Mouse (Mus musculus) right cerebral cortex, adult 2 months (tissue): ENCODE results near the gene Mlycd.
A peak's percentile ranks its signal among the peaks of the same experiment; 100 is the strongest.
"Not testable (repeated sequence)": the region's sequence is repeated elsewhere in the genome, so short reads cannot be mapped to it uniquely, and the experiment has no call there.

Experiments used
- DNase-seq, 2 experiments: peaks; one replicate each; pipeline ENCODE4 v3.0.0; 2021 to 2022; ENCODE audit warnings: low spot score in 2 of 2

Gene Mlycd

GRCm38 (mm10) chr8:119394524-119395026 lies at the start of gene Mlycd:
Gene Mlycd, plus strand, starts transcription at chr8:119394878.
- DNase-seq: peak; percentile 89 to 93

GRCm38 (mm10) chr8:119345029-119345682 lies 49.5 kb upstream of the Mlycd start:
- DNase-seq: no peak

GRCm38 (mm10) chr8:119345683-119346075 lies 49.0 kb upstream of the Mlycd start:
- no peak for DNase-seq

- DNase-seq: no peak
Observed at GRCm38 (mm10) chr8:119351647-119352046, 43.0 kb upstream of the Mlycd start.

- no peak for DNase-seq
Observed at GRCm38 (mm10) chr8:119352977-119353658, 41.6 kb upstream of the Mlycd start.

GRCm38 (mm10) chr8:119353659-119354023 lies 41.0 kb upstream of the Mlycd start:
- DNase-seq: no peak

GRCm38 (mm10) chr8:119356631-119357030 lies 38.0 kb upstream of the Mlycd start:
- DNase-seq: not testable (repeated sequence)

GRCm38 (mm10) chr8:119358175-119358574 lies 36.5 kb upstream of the Mlycd start:
- DNase-seq: no peak

GRCm38 (mm10) chr8:119358836-119359235 lies 35.8 kb upstream of the Mlycd start:
- no peak for DNase-seq

GRCm38 (mm10) chr8:119360686-119361295 lies 33.9 kb upstream of the Mlycd start:
- DNase-seq: no peak

GRCm38 (mm10) chr8:119374716-119375115 lies 20.0 kb upstream of the Mlycd start:
- DNase-seq: not testable (repeated sequence)

GRCm38 (mm10) chr8:119378476-119378875 lies 16.2 kb upstream of the Mlycd start:
- DNase-seq: no peak

DNA sequence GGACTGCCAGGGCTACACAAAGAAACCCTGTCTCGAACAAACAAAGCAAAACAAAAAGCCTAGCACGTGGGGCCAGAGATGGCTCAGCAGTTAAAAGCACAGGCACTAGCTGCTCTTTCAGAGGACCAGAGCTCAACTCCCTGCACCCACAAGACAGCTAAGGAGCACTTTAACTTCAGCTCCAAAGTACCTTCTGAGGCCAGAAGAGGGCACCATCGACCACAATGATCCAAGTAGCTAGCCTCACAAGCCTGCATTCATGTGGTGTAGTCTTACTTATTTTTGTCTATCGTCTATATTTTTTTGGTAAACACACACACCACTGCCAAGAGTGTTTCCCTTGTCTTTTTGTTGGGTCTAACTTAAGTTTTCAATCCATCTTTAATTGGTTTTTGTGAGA lies 14.1 kb upstream of the Mlycd start:
- DNase-seq: no peak

- peak; percentile 87 to 88 for DNase-seq
Observed at GRCm38 (mm10) chr8:119384478-119384877, 10.2 kb upstream of the Mlycd start.

- DNase-seq: no peak
Observed at GRCm38 (mm10) chr8:119385854-119386253, 8.8 kb upstream of the Mlycd start.

DNA sequence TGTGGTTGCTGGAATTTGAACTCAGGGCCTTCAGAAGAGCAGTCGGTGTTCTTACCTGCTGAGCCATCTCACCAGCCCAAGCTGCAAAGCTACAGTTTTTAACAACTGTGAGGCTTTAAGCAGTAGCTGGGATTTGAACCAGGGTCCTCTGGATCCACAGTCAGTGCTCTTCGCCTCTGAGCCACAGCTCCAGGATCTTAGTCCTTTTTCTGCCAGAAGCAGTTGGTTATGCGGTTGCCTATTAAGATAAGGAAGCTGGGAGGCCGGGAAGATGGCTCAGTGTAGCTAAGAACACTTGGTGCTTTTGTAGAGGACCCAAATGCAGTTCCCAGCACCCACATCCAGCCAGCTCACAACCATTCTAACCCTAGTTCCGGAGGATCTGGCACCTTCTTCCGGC lies 7.7 kb upstream of the Mlycd start:
- no peak for DNase-seq

DNA sequence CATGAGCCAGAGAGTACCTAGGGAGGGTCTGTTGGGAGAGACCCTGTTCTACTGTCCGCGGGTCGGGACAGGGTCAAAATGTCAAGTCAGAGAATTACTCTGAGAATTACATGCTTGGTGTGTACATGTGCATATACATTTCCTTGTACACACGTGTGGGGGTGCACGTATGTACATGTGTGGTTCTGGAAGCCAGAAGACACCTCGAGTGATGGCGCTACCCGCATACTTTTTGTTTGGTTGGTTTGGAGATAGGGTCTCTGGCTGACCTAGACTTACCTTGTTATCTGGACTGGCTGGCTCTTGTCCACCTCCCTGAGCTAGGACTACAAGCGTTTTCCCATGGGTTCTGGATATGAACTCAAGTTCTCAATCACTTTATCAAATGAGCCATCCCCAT lies 581 bp upstream of the Mlycd start:
- DNase-seq: no peak

DNA sequence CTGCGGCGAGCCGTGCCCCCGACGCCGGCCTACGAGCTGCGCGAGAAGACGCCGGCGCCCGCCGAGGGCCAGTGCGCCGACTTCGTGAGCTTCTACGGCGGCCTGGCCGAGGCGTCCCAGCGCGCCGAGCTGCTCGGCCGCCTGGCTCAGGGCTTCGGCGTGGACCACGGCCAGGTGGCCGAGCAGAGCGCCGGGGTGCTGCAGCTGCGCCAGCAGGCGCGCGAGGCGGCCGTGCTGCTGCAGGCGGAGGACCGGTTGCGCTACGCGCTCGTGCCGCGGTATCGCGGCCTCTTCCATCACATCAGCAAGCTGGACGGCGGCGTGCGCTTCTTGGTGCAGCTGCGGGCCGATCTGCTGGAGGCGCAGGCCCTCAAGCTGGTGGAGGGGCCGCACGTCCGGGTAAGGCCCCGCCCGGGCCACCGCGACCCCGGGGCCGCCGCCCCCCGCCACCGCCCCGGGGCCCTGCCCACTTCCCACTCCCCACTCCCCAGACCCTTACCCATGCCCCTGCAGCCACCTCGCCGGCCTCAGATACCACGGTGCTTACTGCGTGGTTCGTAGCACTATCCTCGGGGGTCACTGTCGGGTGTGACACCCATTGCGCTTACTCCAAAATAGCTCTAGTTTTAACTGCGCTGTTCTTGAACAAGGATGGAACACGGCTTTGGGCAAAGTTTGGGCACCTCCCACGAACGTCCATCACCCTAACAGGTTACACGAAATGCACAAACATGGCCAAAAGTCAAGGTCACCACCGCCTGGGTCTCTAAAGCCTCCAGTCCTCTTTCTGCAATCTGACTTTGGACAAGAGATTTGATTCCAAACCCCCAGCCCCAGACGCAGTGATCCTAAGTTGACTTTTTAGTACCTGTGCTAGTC lies 633 bp downstream of the Mlycd start:
- no peak for DNase-seq

DNA sequence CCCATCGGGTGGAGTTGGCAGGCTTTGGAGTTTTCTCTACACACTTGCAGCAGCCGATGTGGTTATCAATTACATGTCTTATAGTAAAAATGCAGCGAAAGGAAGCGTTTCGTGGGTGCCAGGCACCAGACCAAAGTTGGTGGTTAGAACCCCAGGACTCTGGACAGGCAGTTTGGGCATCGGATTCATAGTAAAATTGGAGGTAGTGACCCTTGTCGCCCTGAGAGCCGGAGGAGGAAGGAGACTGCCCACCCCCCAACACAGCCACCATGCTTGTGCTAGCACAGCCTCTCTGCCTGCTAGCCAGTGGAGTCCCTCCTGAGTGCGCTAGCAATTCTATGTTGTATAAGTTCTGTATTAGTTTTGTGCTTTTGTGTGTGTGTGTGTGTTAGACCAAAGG lies 3.9 kb downstream of the Mlycd start:
- DNase-seq: no peak

DNA sequence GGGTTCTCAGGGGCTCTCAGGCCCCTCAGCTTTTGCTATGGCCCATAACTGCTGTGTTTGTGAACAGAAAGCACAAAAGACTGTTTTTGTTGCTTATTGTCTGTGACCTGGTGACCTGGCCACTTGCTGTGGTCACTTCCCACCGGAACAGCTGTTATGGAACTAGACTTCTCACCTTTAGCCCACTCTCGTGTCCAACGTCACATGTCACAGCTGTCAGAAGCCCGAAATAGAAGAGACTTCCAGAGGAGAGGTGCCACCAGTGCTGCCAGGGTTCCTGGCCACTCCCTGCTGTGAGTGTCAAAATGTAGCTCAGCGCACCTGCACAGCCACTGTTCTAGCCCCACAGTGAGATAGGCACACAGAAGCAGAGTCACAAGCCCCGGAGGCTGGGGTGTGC lies 4.6 kb downstream of the Mlycd start:
- no peak for DNase-seq

GRCm38 (mm10) chr8:119400122-119400671 lies 5.5 kb downstream of the Mlycd start:
- no peak for DNase-seq

DNA sequence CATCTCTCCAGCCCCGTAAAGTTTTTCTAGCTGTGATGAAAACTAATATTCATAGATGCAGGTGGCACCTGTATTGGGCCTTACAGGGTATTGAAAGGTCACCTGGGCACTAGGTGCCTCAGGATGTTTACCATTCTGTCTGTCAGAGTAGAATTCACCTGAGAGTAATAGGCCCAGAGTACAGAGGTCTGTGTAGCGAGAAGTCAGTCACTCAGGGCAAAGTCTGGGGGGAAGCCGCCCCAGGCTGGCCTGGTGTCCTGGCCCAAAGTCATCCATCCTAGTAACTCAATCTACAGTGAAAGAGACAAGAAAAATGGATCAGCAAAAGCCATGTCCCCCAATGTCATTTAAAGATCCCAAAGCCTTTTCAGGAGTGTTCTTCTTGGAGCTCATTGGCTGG lies 6.2 kb downstream of the Mlycd start:
- DNase-seq: no peak
